Mouse (Mus musculus) heart, postnatal 0 days (tissue): ENCODE measurements around the gene Vmn1r4.

Experiments used
- CTCF ChIP-seq: IDR thresholded peaks from 2 replicates; pipeline ENCODE4 v1.5.1; 2016; ENCODE audit warnings: antibody characterized with exemption, control low read depth, low read depth
- EP300 ChIP-seq: IDR thresholded peaks from 2 replicates; pipeline ENCODE4 v1.6.1; 2016; ENCODE audit warnings: antibody characterized with exemption, low read depth

DNA sequence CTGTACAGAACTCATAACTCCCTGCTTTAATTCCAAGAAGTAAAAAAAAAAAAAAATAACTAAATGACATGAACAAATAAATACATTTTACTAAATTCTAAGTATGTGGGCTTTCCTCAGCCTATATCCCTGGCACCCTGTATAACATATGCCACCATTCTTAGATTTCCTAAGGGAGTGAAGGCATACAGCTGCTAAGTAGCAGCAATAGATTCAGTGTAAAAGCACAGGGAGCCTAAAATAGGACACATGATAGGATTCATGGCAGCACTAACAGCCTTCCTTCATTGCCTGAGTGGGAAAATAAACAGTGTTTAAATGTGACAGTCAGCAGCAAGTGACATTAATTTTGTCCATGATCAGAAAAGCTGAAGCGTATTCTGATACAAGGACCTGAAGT is 19.5 kb upstream of the Vmn1r4 start:
- no peak for TF ChIP-seq CTCF
- TF ChIP-seq EP300: no peak
